Mouse (Mus musculus): ENCODE data around the gene Msh3.

Gene Msh3

DNA sequence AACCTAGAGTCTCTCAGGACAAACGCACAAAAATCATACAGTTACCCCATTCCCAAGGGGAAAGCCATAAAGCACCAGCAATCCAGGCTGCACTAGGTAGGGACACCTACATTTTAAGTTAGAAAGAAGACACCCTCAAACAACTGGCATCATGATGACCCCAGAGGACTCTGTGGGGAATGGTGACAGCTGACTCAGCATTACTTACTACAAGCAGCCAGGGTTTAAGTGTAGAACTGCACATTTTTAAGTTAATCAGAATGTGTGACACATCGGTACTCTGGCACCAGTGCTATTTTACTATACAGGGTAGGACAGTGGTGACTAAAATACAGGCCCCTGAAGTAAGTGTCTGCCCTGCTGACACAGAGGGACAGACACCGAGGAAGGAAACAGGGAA is 24.2 kb downstream of the Msh3 start:
- DNase-seq (ENCODE audit: low spot score), result no peak

DNA sequence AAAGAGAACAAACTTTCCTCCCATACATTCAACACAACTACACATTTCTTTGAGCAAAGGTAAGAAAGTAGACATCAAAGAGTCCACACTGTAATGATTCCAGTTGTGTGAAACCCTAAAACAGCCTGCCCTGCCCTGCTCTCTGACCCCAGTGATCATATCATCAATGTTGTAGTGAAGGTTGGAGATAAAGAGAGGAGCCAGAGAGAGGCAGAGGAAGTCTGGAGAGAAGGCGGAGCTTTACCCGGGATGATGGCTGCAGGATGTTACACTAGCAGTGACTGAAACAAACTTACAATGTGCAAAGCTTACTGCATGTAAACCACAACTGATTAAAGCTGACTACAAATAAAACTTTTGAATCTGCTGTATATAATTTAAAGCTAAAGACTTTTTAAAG is 26.8 kb downstream of the Msh3 start:
- no peak for DNase-seq (ENCODE audit: low spot score)

DNA sequence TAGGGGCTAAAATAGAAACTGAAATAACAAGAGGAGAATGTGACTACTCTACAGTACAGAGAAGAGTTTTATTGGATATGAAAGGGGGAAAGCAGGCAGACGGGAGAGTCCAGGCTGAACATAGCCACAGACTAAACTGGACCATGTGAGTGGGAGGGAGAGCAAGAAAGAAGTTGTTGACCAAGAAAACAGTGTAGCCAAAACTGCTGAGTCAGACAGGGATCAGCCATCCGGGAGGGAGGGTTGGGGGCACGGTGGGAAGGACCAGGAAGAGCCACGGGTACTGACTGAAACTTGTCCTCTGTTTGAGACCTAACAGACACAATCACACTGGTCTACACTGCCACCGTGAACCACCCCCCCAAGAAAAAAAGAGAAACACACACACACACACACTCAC is 28.8 kb downstream of the Msh3 start:
- DNase-seq (ENCODE audit: low spot score), result no peak

DNA sequence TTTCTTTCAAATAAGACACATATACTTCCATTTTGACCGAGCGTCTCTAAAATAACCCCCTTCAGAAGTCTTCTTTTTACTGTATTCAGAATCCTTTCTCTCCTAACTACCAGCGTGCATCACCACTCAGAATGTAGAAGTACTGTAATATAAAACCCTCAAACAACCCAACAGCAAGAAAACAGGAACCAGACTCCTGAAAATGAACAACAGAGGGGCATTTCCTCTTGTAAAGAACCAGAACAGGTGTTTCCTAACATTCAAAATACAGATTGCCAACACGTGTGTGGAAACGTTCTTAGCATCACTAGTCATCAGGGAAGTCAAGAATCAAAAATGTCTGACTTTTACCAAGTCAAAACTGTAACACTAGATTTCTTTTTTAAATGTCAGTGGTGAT is 34.0 kb downstream of the Msh3 start:
- DNase-seq (ENCODE audit: low spot score), result no peak

DNA sequence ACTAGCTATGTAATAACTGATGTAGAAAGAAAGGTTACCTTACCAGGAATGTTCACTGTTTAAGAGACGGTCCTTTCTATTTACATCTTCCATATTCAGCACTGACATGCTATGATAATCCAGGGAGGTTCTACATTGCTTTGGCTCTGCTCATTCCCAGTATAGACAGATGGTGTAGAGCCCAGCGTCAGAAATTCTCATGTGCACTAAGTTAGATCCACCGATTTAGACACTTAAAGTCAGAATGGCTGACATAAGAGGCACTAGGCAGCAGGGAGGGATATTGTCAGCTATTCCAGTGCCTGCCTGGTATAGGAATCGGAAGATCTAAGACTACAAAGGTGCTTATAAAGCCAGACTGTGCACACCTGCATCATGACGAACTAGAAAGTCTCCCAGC is 40.2 kb downstream of the Msh3 start:
- DNase-seq (ENCODE audit: low spot score), result no peak

DNA sequence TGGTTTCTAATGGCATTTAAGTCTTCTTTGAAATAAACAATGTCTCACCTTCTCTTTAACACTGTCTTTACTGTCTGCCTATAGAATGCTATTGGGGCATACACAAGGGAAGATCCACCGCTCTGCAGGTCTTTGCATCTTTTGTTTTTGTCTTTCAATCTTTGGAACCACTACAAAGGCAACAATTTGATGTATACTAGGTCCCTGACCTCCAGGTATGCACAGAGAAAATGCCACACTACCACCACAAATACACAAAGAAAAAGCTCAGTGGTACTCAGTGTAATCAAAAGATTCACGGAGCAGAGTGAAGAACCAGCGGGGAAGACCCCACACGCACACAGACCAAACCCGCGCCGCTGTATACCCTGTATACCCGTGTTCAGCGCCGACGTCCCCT is 49.1 kb downstream of the Msh3 start, which contains the start of gene Gm20379:
Gene Gm20379, plus strand, starts transcription at position 301 of the 400 bp plus-strand sequence.
- DNase-seq (ENCODE audit: low spot score), result no peak

DNA sequence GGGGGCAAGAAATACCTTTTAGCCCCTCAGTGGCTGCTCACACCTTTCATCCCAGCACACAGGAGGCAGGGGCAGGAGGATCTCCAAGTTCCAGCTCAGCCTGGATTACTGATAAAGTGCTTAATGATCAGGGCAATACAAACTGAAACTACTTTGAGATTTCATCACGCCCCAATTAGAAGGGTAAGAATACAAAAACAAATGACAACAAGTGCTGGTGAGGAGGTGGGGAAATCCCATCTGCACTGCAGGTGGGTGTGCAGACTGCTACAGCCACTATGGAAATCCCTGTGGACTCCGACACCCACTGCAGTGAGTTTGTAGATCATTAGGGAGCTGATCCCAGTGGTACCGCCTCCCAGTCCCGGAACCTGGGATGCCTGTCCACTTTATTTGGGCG is 50.5 kb downstream of the Msh3 start:
- DNase-seq (ENCODE audit: low spot score), result no peak

DNA sequence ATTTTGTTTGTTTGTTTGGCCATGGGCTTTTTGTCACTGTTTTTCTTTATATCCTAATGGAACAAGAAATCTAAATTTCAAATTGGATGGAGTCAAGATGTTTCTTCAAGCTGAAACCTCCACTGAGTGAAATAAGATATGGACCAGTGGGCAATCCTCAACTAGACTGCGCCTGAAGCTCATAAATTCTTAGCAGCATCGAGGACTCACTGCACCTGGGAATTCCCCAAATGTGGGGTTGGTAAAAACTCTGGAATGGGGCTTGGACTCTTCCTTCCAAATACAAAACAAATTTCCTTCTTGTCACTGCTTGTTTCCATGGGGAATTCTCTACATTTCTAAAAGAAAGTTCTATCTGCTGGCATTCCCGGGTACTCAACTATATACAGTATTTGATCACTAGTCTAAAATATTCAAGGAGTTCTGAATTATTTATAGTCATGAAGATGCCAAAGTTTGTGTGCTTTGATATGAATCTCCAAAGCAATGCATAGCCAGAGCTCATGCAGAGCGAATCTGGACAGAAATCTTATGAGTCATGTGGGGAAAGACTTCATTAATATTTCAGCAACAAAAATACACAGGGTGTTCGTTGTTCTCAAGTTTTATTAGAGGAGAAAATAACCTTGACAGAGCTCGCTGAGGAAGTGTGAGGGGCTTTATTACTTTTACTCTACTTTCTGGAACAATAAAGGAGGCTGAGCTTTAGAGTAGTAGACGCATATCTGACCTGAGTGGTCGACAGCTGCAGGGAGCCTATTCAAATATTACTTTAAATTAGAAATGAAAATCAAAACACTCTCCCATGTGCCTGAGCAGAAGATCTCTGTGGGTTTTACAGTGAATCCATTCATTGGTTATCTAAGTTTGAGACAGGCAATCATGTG is 51.5 kb downstream of the Msh3 start:
- no peak for DNase-seq (ENCODE audit: low spot score)

DNA sequence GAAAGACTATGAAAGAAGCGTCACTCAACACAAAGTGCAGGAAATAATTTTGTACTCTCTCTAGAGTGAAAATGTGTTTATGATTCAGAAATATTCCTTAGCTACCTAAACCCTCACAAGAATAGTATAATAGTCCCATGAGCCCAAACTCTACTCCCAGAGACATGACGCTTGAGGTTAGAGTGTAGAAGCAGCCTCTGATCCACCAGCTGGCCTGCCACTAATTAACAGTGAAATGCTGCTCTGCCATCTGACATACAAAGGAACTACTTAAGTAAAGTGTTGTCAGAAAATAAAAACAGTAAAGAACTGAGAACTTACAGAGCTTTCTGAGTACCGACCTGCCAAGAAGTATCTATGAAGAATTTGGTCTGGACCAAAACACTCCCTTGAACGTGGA is 52.3 kb downstream of the Msh3 start:
- DNase-seq (ENCODE audit: low spot score), result no peak

DNA sequence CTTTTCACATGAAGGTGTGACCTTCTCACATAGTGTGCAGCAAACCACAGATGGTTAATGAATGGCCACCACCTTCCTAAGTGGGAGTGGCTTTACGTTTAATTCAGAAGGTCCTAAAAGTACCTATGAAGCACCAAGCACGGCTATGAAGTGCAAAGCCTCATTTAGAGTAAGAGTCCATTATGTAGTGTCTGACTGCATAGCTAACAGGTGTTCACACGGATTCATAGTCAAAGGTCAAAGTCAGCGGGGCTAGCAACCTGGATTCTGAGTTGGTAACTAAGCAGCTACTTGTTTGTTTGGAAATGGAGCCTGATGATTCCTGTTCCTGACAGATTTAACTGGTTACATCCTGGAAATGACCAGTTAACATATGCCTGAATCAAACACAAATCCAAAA is 53.0 kb downstream of the Msh3 start:
- DNase-seq (ENCODE audit: low spot score), result no peak

DNA sequence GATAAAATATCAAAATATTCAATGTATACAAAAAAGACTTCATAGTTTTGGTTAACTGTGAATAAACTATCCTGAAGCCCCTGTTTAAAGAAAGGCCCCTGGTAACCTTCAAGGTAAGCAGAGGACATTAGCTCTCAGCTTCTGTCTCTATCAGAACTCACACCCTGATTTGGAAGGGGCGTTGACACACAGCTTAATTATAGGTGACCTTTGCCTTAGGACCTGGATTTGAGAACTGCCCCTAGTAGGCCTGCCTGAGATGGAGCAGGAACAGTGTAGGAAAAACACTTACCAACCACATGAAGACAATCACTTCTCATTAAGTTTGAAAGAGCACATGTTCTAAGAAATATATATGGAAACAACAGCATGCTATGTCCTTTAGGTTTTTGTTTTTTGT is 55.3 kb downstream of the Msh3 start:
- no peak for DNase-seq (ENCODE audit: low spot score)

DNA sequence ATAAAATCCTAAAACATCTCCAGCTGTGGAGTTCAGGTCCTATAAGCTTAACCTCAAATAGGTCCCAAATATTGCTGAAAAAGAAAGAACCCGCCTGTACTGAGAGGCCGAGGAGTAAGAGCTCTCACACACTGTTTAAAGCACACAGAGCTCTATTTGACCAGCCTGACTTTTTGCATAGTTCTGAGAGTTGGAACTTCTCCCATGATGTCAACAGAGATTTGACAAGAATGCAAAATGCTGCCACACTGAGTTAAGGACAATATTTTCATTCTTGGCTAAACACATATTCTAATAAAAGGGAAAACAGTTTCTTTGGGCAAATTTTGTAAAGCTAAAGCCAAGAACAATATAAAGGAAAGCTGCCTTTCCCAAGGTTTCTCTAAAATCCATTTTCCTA is 57.8 kb downstream of the Msh3 start:
- DNase-seq (ENCODE audit: low spot score), result no peak

DNA sequence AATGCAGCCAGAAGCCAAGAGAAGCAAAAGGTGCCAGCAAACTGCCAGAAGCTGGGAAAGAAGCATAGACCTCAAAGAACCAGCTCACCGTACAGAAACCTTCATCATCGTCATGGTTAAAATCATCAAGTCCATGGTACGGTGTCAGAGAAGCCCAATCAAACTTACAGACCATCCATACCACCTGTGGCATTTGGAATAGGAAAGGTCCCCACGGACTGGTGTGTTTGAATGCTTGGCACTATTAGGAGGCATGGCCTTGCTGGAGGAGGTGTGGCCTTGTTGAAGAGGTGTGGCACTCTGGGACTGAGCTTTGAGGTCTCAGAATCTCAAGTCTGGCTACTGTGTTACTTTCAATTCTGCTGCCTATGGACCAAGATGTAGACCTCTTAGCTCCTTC is 58.3 kb downstream of the Msh3 start:
- no peak for DNase-seq (ENCODE audit: low spot score)

DNA sequence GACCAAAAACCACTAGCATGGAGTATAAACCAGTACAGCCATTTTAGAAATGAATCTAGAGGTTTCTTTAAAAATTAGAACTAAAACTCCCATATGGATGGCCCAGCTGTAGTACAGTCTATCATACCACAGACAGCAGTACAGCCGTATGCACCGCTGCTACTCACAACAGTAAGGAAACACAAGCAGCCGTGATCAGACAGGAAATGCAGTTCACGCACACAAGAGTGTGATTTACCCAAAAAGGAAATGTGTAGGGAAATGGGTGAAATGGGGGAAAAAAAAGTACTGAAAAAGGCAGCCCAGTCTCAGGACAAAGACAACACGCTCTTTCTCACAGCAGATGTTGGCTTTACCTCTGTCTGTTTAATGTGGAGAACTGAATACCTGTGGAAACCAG is 60.9 kb downstream of the Msh3 start:
- DNase-seq (ENCODE audit: low spot score), result no peak

DNA sequence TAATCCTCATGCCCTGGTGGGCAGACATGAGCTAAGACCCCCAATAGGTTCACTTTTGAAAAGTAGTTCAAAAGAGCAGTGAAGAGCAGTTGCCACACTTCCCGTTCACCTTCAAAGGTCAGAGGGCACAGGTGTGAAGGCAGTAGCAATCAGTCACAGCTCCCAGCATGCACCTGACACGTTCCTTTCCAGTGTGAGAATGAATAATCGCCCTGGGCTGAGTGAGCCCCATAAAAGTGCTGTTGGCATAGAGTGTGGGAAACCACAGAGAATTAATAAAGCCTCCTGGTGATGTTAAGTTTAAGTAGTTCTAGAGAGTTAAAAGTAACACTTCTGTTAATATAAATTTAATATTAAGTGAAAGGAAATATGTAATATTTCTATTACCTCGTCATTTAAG is 63.2 kb downstream of the Msh3 start:
- DNase-seq (ENCODE audit: low spot score), result no peak

DNA sequence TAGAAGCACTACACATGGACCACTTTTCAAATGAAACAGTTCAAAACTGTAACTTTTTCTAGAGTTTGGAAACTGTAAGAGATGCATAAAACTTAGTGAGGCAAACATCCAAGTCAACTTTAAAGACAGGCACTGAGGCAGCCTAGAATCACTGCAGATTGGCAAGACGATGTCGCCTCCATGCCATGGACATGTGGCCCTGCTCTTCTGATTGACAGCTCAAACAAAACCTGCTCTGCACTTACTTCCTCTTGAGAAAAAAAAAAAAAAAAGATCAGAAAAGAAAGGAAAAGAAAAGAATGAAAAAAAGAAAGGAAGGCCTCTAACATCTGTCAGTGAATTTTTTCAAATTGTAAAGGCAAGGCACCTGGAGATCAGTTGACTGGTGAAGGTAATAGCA is 77.8 kb downstream of the Msh3 start:
- DNase-seq (ENCODE audit: low spot score), result no peak

DNA sequence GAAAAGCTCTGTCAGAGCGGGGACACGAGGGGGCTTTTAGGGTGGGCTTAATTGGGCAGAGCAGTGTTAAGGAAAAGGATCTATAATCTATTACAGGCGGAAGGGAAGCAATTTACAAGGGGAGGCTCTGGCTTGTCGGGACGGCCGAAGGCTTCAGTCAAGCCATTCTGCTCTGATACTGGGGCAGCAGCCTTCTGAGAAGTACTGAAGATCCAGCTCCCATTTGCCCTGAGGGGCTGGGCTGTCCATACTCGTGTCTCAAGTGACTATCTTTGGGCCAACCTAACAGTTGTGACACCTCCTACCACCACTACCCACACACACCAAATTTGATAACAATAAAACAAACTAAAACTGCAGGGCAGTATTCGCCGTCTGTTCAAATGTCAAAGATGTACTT is 79.5 kb downstream of the Msh3 start:
- DNase-seq (ENCODE audit: low spot score), result no peak

DNA sequence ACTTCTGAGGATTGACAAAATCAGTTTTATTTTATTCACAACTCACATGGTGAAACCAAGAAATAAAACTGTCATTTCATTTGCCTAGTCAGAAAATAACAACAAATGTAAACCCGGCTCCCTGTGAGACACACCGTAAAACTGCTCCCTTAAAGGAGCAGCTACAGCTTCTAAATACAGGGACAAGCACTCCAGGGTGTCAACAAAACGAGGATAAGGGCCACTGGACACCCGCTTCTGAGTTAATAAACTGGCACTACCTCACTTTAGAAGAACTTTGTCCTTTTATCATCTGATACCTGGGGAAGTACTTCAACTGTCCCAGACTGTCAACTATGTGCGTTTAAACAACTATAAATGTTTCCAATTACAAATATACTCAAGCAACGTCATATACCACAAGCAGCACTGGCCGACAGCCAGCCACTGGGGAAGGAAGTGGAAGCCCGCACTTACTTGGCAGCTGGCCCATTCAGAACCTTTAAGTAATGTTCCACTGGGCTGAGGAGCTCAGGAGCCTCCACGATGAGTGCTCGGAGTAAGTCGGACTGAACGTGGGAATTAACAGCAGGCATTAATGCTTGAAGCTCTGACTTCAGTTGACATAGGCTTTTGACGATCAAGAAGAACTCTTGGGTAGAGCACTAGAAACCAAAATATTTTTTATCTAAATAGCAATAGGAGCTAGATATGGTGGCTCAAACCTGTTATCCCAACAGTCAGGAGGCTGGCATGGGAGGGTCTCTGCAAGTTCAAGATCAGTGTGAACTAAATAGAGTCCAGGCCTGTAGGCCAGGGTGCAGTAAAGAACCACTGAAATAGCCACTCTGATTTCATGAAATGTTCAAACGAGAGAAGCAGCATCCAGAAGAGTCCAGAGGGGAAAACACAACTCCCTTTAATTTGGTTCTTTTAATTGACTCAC is 80.3 kb downstream of the Msh3 start:
- DNase-seq (ENCODE audit: low spot score), result peak; percentile 59

DNA sequence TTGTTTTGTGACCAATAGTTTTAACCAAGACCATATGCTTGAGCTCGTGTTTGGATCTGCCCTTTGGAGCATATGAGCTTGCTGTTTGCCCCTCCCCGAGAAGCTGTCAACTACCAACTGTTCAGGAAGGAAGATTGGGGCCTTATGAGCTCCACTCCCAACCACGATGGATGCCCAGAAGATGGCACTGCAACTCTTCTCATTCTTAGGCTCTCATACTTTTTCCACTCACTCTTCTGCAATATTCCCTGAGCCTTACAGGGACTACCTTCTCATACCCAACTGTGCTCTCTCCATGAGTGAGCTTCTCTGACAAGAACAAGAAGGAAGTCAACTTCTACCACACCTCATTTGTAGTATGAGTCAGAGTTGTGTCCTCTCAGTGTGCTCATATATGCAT is 87.7 kb downstream of the Msh3 start:
- DNase-seq (ENCODE audit: low spot score), result no peak

DNA sequence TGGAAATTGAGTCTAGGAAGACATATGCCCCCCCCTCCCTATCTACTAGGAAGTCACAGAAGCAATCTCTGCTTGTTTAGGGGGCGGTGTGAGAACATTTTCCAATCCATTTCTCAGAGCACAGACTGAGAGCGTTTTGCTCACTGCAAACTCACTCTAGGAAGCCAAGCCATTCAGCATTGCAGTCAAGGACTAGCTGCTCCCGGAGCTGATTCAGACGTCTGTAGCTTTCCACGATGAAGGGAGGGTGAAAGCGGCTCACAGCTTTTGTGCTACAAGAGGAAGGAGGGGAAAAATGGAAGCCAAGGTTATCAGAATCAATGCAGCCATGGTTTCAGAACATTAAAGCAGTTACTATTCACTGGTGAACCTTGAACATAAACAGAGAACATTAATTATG is 91.2 kb downstream of the Msh3 start:
- DNase-seq (ENCODE audit: low spot score), result no peak

DNA sequence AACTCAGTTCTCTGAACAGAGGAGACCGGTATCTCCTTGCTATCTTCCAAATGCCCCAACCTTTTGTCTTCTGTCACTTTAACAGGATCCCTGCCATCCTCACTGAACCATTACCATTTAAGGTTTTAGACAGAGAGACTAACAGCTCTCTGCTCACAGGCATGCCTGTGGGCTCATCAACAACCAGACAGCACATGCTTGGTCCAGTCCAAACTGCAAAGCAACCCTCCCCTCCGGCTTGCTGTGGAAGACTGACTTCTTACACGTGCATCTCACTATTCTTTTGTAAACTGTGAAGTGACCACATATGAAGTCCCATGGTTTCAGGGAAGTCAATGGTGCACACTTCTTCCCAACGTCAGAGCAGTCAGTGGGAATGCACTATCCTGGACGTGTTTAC is 93.5 kb downstream of the Msh3 start:
- no peak for DNase-seq (ENCODE audit: low spot score)

DNA sequence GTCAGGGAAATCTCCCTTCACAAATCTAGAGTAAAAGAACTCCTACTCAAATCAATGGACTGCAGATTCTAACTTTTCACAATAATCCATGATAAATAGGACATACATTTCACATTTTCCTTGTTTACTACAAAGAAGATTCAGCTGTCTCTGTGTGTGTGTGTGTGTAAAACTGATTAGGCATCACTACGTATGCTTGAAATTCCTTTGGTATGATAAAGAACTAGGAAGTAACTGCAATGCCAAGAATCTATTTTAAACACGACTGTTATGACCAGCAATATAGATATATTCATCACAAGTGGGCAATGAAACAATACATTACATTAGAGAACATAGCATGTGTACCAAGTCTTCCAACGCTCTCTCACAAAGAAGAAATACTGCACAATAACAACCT is 99.3 kb downstream of the Msh3 start:
- no peak for DNase-seq (ENCODE audit: low spot score)

DNA sequence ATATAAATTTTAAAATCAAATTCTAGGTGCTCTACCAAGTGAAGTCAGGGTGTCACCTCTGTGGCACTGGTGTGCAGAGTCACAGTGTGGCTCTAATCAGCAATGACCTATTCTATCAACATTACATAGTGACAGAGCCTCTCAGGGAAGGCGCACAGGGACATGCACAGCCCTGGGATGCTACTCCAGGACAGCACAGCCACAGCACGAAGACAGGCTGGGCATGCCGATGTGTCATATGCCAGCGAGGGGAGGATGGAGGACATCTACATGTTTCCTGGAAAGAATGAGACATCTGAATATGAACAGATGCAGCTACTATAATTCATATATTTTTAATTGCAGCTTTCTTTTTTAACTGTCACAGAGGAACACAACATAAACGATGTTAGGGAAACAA is 101.0 kb downstream of the Msh3 start:
- DNase-seq (ENCODE audit: low spot score), result no peak

All from layer of hippocampus, adult 11-12 months (tissue).